Mouse (Mus musculus): ENCODE results near the gene Car12. TPM values are rescaled to one million over a fixed set of nuclear protein-coding genes. Genes with fewer than 3 reads are reported as not detected.

Car12 gene
- polyA plus RNA-seq, 1 experiment from 2014 or later: 19.3 TPM

Other genes starting within 250 kb of the Car12 start
- 26.6 and 27.1 TPM in 2 replicates for gene Fbxl22, start 199.1 kb upstream of the Car12 start, polyA plus RNA-seq (2015; fragmentation: Nextera tagmentation; extraction: Ambion mirVana)
- 54.5 and 65.1 TPM in 2 replicates for gene Usp3, start 120.5 kb upstream of the Car12 start, polyA plus RNA-seq (2015; fragmentation: Nextera tagmentation; extraction: Ambion mirVana)
- gene Aph1b, start 81.8 kb downstream of the Car12 start, polyA plus RNA-seq (2015; fragmentation: Nextera tagmentation; extraction: Ambion mirVana): 11.6 and 11.7 TPM in 2 replicates
- gene Gm10647, start 83.4 kb downstream of the Car12 start, polyA plus RNA-seq (2015; fragmentation: Nextera tagmentation; extraction: Ambion mirVana): 0.48 and 0.89 TPM in 2 replicates
- gene Aph1c, start 121.0 kb downstream of the Car12 start, polyA plus RNA-seq (2015; fragmentation: Nextera tagmentation; extraction: Ambion mirVana): 4.0 and 5.2 TPM in 2 replicates
- gene Rab8b, start 206.0 kb downstream of the Car12 start, polyA plus RNA-seq (2015; fragmentation: Nextera tagmentation; extraction: Ambion mirVana): 27.4 and 28.6 TPM in 2 replicates
- gene Rps27l, start 232.4 kb downstream of the Car12 start, polyA plus RNA-seq (2015; fragmentation: Nextera tagmentation; extraction: Ambion mirVana): 713 and 839 TPM in 2 replicates

Data from stomach, embryonic 16.5 days (tissue).